Mouse (Mus musculus) neural tube, embryonic 13.5 days (tissue): ENCODE measurements around the gene Rasgrp2. TPM values are rescaled to one million over a fixed set of nuclear protein-coding genes. Genes with fewer than 3 reads are reported as not detected.

Experiments
- ATAC-seq: fragments of 200-750 bp; cut with Nextera tagmentation; 2 replicates; pipeline ENCODE4 v1.8.0; 2017; ENCODE audit warnings: low read depth, mild to moderate bottlenecking, moderate TSS enrichment, moderate library complexity
- H3K27ac ChIP-seq: fragments of 300-500 bp; sonication (generic); replicated peaks from 2 replicates; pipeline ENCODE4 v1.5.1; 2015; ENCODE audit warnings: moderate library complexity, mild to moderate bottlenecking, inconsistent platforms
- H3K27me3 ChIP-seq: fragments of 300-500 bp; sonication (generic); 2 replicates; pipeline ENCODE4 v1.6.1; 2015; ENCODE audit warnings: mild to moderate bottlenecking, inconsistent platforms
- H3K36me3 ChIP-seq: fragments of 300-500 bp; sonication (generic); 2 replicates; pipeline ENCODE4 v1.6.1; 2015; ENCODE audit warnings: mild to moderate bottlenecking, inconsistent platforms
- H3K4me1 ChIP-seq: fragments of 300-500 bp; sonication (generic); replicated peaks from 2 replicates; pipeline ENCODE4 v1.6.1; 2015; ENCODE audit warnings: inconsistent platforms
- H3K4me2 ChIP-seq: fragments of 300-500 bp; sonication (generic); 2 replicates; pipeline ENCODE4 v1.6.1; 2015; ENCODE audit warnings: inconsistent platforms, mild to moderate bottlenecking, moderate library complexity
- H3K4me3 ChIP-seq: fragments of 300-500 bp; sonication (generic); 2 replicates; pipeline ENCODE4 v1.5.1; 2015; ENCODE audit warnings: mild to moderate bottlenecking, inconsistent platforms
- H3K9ac ChIP-seq: fragments of 300-500 bp; sonication (generic); 2 replicates; pipeline ENCODE4 v1.6.1; 2015; ENCODE audit warnings: moderate library complexity, mild to moderate bottlenecking, inconsistent platforms
- H3K9me3 ChIP-seq: fragments of 300-500 bp; sonication (generic); 2 replicates; pipeline ENCODE4 v1.6.1; 2016; ENCODE audit warnings: inconsistent platforms
- WGBS: fragments of 180-500 bp; shearing (Covaris S2); methylation state at CpG from one replicate; pipeline ENCODE4 v1.1.7; 2015; 5-methylcytosine and 5-hydroxymethylcytosine counted together
- polyA plus RNA-seq: library from polyadenylated mRNA; unstranded; fragments of >200 nt; fragmentation: Nextera tagmentation; extraction: Ambion mirVana; gene quantifications from 2 replicates; pipeline ENCODE4 v1.2.1, GENCODE M21; 2015

The Rasgrp2 gene
- polyA plus RNA-seq, 1 experiment from 2014 or later, result 49.9 TPM

- 66% methylated on average over 12 of the region's 12 CpGs for WGBS
- H3K4me2 ChIP-seq, result no peak overlapping the region
These were observed 25.4 kb upstream of the Rasgrp2 start for GRCm38 (mm10) chr19:6373539-6374400.

GRCm38 (mm10) chr19:6374571-6374970 is 24.6 kb upstream of the Rasgrp2 start:
- peaks cover 98% of the 10 kb centered on the region for H3K36me3 ChIP-seq
- 96% methylated on average over 10 of the region's 10 CpGs for WGBS
- H3K9me3 ChIP-seq, result no peaks in the 10 kb centered on the region
- no peak for ATAC-seq
- peaks cover 21% of the 10 kb centered on the region for H3K4me1 ChIP-seq
- H3K27me3 ChIP-seq, result no peaks in the 10 kb centered on the region
- no peak overlapping the region for H3K4me3 ChIP-seq
- H3K27ac ChIP-seq, result no peak overlapping the region
- H3K4me2 ChIP-seq, result no peak overlapping the region
- H3K9ac ChIP-seq, result no peak overlapping the region

More at GRCm38 (mm10) chr19:6373539-6374400, 25.4 kb upstream of the Rasgrp2 start:
- Histone ChIP-seq H3K27me3 (no peaks in the 10 kb centered on the region), H3K27ac (no peak overlapping the region), H3K4me3 (no peak overlapping the region), H3K9ac (no peak overlapping the region), H3K4me1 (peaks cover 21% of the 10 kb centered on the region), H3K36me3 (peaks cover 98% of the 10 kb centered on the region), H3K9me3 (no peaks in the 10 kb centered on the region)
- no peak for ATAC-seq

DNA sequence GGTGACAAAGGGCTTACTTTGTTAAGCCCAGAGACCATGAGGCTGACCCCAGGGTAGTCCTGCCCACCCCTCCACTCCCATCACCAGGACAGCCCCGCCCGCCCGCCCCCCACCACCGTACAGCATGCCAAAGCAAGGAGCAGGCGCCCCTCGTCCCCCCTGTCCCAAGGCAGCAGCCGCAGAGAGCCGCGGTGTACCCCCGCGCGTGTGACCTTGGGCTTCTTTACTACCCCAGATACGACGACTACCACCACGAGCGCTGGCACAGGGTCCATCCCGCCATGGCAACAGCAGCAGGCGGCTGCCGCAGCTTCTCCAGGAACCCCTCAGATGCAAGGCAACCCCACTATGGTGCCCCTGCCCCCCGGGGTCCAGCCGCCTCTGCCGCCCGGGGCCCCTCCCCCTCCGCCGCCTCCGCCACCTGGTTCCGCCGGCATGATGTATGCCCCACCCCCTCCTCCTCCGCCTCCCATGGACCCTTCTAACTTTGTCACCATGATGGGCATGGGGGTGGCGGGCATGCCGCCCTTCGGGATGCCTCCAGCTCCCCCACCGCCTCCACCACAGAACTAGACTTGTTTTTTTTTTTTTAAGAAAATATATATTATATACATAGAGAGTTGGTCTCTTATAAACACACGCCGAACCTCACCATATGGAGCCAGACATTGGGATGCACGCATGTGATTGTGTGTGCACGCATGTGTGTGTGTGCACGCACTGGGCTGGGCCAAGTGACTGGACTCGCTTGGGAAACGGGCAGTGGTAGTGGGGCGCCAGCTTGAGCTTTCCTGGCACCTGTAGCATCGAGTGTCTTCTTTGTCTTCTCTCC is 23.5 kb upstream of the Rasgrp2 start:
- H3K36me3 ChIP-seq, result peaks cover 91% of the 10 kb centered on the region
- H3K27me3 ChIP-seq, result no peaks in the 10 kb centered on the region
- 0 out of 2 replicates have a peak, but pooled peaks have one; percentile 10 for ATAC-seq
- peaks cover 21% of the 10 kb centered on the region for H3K4me1 ChIP-seq
- H3K27ac ChIP-seq, result no peak overlapping the region
- H3K9me3 ChIP-seq, result no peaks in the 10 kb centered on the region
- H3K4me2 ChIP-seq, result no peak overlapping the region
- no peak overlapping the region for H3K4me3 ChIP-seq
- WGBS, result 85% methylated on average over 36 of the region's 42 CpGs
- no peak overlapping the region for H3K9ac ChIP-seq

GRCm38 (mm10) chr19:6376255-6376564 is 22.9 kb upstream of the Rasgrp2 start:
- H3K9ac ChIP-seq, result no peak overlapping the region
- H3K36me3 ChIP-seq, result peaks cover 85% of the 10 kb centered on the region
- WGBS, result 71% methylated on average over 14 of the region's 14 CpGs
- peaks cover 21% of the 10 kb centered on the region for H3K4me1 ChIP-seq
- no peaks in the 10 kb centered on the region for H3K27me3 ChIP-seq
- ATAC-seq, result no peak
- no peak overlapping the region for H3K4me3 ChIP-seq
- no peak overlapping the region for H3K27ac ChIP-seq
- H3K4me2 ChIP-seq, result no peak overlapping the region
- no peaks in the 10 kb centered on the region for H3K9me3 ChIP-seq

DNA sequence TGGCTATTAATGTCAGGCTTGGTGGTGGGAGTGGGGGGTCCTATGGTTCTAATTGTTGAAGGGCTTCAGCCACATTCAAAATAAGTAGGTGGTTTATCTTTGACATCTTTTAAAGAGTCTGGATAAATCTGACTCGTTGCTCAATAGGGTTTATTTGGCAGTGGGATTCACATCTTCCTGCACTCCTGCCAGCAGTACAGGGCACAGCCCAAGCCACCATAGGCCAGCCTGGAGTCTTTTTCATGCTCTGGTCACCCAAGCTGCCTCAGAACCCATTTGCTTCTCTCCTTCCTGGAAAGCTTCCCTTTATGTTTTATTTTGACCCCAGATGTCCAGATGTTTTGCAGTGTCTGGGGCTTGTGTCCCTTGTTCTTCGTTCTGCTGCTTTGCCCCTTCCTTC is 22.5 kb upstream of the Rasgrp2 start:
- no peaks in the 10 kb centered on the region for H3K27me3 ChIP-seq
- H3K9ac ChIP-seq, result no peak overlapping the region
- no peaks in the 10 kb centered on the region for H3K9me3 ChIP-seq
- H3K36me3 ChIP-seq, result peaks cover 81% of the 10 kb centered on the region
- no peak overlapping the region for H3K4me2 ChIP-seq
- H3K4me1 ChIP-seq, result peaks cover 21% of the 10 kb centered on the region
- no peak overlapping the region for H3K27ac ChIP-seq
- no peak overlapping the region for H3K4me3 ChIP-seq
- ATAC-seq, result no peak
- 82% methylated on average over 2 of the region's 2 CpGs for WGBS

DNA sequence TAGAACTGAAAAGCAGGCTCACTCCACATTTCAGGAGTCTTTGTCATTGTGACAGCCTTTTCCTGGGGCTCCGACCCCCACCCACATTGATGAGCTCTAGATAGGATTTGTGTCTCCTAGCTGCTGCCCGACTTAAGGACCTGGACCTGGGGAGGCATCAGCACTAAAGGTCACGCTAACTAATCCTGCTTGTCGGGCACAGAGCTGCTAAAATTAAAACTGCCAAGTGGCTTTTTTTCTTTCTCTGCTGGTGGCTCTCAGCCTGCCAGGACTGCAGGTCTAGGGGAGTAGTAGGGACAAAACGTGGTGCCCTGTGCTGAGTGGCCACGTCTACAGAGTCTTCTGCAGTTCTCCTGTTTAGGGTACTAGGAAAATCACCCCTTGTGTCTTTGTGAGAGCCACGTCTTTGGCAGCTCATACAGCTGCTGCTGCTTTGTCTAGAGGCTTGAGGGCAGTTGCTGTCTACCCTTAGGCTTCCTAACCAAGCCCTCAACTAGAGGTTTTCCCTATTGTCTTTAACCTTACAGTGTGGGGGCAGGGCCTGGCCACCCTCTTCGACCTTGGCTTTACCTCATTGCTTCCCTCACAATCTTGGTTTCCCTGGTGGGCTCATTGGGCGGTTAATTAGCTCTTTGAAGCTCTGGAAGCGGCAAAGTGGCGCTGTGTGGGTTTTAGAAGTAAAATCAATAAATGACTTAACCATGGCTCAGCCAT is 21.7 kb upstream of the Rasgrp2 start:
- H3K4me1 ChIP-seq, result peaks cover 21% of the 10 kb centered on the region
- ATAC-seq, result no peak
- H3K4me3 ChIP-seq, result no peak overlapping the region
- no peak overlapping the region for H3K4me2 ChIP-seq
- WGBS, result 34% methylated on average over 11 of the region's 11 CpGs
- no peaks in the 10 kb centered on the region for H3K9me3 ChIP-seq
- H3K27ac ChIP-seq, result peak overlapping the region; percentile 75
- H3K36me3 ChIP-seq, result peaks cover 72% of the 10 kb centered on the region
- H3K27me3 ChIP-seq, result no peaks in the 10 kb centered on the region
- peak overlapping the region; percentile 14; the same call in 1 of the 2 replicates for H3K9ac ChIP-seq

- no peaks in the 10 kb centered on the region for H3K9me3 ChIP-seq
- 92% methylated on average over 9 of the region's 9 CpGs for WGBS
- H3K4me2 ChIP-seq, result no peak overlapping the region
- H3K4me3 ChIP-seq, result no peak overlapping the region
- H3K4me1 ChIP-seq, result peaks cover 35% of the 10 kb centered on the region
- H3K9ac ChIP-seq, result no peak overlapping the region
- H3K27me3 ChIP-seq, result no peaks in the 10 kb centered on the region
- peaks cover 41% of the 10 kb centered on the region for H3K36me3 ChIP-seq
- ATAC-seq, result no peak
- no peak overlapping the region for H3K27ac ChIP-seq
These were observed 18.6 kb upstream of the Rasgrp2 start for GRCm38 (mm10) chr19:6380411-6381166.

DNA sequence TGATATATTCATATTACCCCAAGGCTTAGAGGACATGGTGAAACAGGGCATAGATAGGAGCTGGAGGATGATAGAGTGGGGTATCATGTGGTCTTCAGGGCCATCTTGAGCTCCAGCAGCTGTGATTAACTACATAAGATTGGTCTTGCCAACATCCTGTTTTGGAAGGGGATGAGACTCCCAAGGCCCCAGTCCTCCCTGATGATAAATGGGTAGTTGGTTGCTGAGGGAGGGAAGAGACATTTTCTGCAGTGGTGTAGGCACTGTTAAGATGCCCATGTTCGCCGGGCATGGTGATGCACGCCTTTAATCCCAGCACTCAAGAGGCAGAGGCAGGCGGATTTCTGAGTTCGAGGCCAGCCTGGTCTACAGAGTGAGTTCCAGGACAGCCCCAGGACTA is 17.9 kb upstream of the Rasgrp2 start:
- Histone ChIP-seq H3K36me3 (peaks cover 35% of the 10 kb centered on the region), H3K4me3 (no peak overlapping the region), H3K27ac (no peak overlapping the region), H3K4me1 (peaks cover 35% of the 10 kb centered on the region), H3K4me2 (no peak overlapping the region), H3K9ac (no peak overlapping the region), H3K27me3 (no peaks in the 10 kb centered on the region), H3K9me3 (no peaks in the 10 kb centered on the region)
- no peak for ATAC-seq
- 96% methylated on average over 5 of the region's 5 CpGs for WGBS

DNA sequence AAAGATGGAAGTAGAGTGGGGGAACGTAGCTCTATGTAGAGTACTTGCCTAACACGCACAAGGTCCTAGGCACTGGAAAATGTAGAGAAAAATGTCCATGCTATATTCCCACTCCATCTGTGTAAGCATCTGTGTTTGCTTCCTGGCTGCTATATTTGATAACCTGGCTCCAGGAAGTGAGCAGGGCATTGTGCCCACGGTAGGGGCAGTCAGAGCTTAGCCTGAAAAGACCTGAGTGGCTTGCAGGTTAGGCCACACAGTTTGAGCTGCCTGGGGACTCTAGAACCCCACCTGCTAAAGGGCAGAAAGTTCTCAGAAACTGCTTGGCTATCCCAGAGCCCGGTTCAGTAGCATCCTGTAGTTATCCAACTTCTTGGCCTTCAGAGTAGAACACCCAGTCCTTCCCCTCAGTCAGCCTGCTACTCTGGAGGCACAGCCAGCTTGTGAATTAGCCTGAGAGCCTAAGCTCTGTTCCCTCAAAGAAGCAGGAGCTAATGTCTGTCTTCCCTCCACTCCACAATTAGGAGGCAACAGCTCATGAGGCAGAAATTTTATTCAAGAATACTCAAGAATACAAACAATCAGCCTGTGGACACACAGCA is 16.7 kb upstream of the Rasgrp2 start:
- Histone ChIP-seq H3K4me1 (peaks cover 23% of the 10 kb centered on the region), H3K4me2 (no peak overlapping the region), H3K4me3 (no peak overlapping the region), H3K27ac (no peak overlapping the region), H3K27me3 (no peaks in the 10 kb centered on the region), H3K9me3 (no peaks in the 10 kb centered on the region), H3K9ac (no peak overlapping the region), H3K36me3 (peaks cover 23% of the 10 kb centered on the region)
- ATAC-seq, result no peak
- 90% methylated on average over 4 of the region's 4 CpGs for WGBS

DNA sequence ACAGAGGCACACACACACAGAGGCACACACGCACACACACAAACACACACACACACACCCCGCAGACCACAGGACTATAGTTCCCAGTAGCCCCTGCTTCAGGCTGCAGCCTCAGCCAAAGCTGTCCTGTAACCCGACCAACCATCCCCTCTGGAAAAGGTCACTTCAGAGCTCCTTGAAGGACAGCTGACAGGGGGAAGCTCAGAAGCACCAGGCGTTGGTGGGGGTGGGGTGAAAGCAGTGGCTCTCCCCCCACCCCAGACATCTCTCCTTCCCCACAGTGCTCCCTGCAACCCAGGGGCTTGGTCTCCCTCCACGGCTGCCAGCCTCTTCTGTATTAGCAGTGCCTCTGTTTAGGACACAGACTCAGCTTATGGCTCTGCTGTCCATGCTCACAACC is 15.7 kb upstream of the Rasgrp2 start:
- H3K9ac ChIP-seq, result peak overlapping the region; percentile 26; the same call in 1 of the 2 replicates
- ATAC-seq, result no peak
- no peak overlapping the region for H3K4me3 ChIP-seq
- no peaks in the 10 kb centered on the region for H3K9me3 ChIP-seq
- H3K36me3 ChIP-seq, result peaks cover 12% of the 10 kb centered on the region; the same call in 1 of the 2 replicates
- no peak overlapping the region for H3K4me2 ChIP-seq
- no peak overlapping the region for H3K27ac ChIP-seq
- H3K27me3 ChIP-seq, result no peaks in the 10 kb centered on the region
- 53% methylated on average over 5 of the region's 5 CpGs for WGBS
- peaks cover 14% of the 10 kb centered on the region for H3K4me1 ChIP-seq

- Histone ChIP-seq H3K4me3 (no peak within 1 kb of the TSS), H3K27ac (no peak within 1 kb of the TSS), H3K27me3 (no peaks in the 10 kb centered on the region), H3K4me2 (no peak within 1 kb of the TSS), H3K9me3 (no peaks in the 10 kb centered on the region), H3K36me3 (peaks cover 6% of the 10 kb centered on the region; the same call in 1 of the 2 replicates), H3K4me1 (peaks cover 14% of the 10 kb centered on the region), H3K9ac (peak within 1 kb of the TSS; percentile 26; the same call in 1 of the 2 replicates)
- ATAC-seq, result no peak
- 26% methylated on average over 7 of the region's 7 CpGs for WGBS
These were observed 15.0 kb upstream of the Rasgrp2 start, which contains the start of gene Pygm for GRCm38 (mm10) chr19:6384128-6384527. Gene Pygm, plus strand, starts transcription at chr19:6384399.
